Mouse (Mus musculus): ENCODE measurements around the gene Tnfrsf17.
"Not testable (repeated sequence)": the region's sequence is repeated elsewhere in the genome, so short reads cannot be mapped to it uniquely, and the experiment has no call there.

Tnfrsf17 gene

DNA sequence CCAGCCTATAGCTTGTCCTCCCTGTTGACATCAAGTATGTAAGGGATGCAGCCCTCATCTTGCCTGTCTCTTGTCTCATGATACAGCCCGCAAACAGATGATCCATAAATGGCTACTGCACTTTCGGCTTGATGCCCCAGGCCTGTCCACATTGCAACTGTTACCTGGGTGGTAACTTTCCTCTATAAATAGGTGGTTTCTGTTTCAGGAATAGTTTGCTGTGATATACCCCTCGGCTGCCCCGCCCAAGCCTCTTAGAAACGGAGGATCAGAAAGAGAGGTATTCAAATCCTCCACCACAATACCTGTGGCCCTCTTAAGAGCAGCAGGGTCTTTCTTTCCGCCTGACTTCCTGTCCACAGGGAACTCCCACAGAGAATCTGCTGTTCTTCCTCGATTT, at the start of gene Tnfrsf17:
TSS of gene Tnfrsf17 (plus strand) at position 301 of the 400 bp plus-strand sequence.
- DNase-seq (ENCODE audit: low spot score), result no peak

DNA sequence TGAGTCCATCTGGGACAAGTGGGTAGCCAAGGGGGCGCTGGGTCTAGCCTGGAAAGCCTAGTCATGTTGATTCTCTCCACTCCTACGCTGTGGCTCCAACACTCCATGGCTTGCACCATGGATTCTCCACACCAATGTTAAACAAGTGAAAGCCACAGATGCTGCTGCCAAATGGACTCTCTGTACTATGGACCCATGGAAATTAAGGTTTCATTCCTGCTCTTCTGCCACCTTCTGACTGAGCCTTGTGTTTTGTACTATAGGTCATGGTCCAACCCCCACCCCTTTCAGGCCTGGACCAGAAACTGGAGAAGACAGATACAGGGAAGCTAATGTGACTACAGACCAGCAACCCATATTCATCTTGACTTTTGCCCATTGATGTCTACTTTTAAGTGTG, 47.1 kb upstream of the Tnfrsf17 start:
- no peak for DNase-seq (ENCODE audit: low spot score)

DNA sequence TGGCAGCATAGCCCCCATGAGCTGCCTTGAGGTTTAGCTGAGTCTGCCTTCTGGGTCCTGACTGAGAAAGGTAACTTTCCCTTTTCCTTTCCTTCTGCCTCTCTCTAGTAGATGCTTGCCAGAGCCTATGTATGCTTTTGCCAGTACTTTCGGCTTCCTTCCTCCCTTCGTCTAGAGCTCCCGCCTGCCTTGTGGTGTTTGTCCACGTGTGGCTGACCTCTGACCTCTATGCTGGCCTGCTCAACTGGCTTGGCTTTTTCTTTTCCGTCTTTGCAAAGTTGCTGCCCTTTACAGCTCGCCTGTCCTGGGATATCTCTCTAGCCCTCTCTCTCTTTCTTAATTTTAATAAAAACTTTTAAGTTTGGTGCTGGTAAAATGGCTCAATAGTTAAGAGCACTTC, 43.8 kb upstream of the Tnfrsf17 start:
- DNase-seq (ENCODE audit: low spot score), result no peak

DNA sequence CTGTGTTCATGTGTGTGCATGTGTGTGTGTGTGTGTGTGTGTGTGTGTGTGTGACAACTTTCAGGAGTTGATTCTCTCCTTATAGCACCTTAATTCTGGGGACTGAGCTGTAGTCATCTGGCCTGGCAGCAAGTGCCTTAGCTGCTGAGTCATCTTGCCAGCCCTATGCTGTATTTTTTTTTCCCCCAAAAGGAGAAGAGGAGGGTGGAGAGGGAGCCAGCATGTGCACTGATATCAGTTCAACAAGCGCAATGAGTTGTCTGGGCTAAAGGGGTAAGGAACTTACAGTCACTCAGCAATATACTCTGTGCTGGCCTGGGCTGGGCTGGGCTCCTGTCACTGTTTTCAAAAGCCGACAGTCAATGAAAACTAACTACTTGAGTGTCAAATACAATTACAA, 43.0 kb upstream of the Tnfrsf17 start:
- no peak for DNase-seq (ENCODE audit: low spot score)

DNA sequence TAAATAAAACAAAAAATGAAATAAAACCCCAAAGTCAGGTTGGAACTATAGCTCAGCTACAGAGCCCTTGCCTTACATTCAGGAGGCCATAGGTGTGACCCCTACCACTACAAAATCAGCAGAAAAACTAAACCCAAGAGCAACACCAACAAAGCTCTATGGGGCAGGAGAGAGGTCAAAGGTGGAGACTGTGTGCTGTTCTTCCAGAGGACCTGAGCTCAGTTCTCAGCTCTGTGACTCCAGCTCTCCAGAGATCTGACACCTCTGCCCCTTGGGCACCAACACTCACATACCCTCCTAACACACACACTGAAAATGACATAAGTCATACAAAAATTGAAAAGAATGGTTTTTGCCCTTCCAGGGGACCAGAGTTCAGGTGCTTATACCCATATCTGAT, 42.5 kb upstream of the Tnfrsf17 start:
- no peak for DNase-seq (ENCODE audit: low spot score)

DNA sequence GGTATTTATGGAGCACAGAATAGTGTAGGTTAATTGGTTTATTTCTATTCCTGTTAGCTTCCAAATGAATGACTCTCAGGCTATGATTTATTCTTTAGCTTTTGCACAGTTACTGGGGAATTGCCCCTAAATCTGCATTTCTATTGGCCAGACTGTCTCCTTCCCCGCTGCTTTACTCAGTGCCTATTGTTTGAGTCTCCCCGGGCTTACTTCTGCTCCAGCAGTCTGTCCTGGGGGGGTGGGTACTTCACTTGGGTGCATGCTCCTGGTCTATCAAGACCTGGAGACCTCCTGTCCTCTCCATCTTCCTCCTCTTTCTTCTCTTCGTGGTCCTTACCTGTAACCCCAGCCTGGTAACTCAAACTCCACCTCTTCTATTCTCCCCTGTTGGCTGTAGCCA, 36.7 kb upstream of the Tnfrsf17 start:
- no peak for DNase-seq (ENCODE audit: low spot score)

DNA sequence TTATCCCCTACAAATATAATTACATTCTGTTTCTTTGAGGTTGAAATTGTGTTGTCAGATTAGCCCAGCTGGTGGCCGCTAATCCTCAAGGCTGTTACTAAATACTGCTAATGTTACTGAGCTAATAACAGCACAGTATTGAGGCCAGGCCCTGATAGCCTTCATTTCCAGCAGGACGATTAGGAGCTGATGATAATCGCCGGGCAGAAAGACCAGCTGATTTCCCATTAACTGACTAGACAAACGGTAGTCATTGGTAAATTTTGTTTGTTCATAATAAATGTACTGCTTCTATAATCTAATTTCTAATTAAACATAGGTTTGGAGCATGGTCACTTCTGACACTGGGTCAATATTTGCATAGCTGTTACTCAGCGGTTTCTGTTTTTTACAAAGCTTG, 34.8 kb upstream of the Tnfrsf17 start:
- no peak for DNase-seq (ENCODE audit: low spot score)

DNA sequence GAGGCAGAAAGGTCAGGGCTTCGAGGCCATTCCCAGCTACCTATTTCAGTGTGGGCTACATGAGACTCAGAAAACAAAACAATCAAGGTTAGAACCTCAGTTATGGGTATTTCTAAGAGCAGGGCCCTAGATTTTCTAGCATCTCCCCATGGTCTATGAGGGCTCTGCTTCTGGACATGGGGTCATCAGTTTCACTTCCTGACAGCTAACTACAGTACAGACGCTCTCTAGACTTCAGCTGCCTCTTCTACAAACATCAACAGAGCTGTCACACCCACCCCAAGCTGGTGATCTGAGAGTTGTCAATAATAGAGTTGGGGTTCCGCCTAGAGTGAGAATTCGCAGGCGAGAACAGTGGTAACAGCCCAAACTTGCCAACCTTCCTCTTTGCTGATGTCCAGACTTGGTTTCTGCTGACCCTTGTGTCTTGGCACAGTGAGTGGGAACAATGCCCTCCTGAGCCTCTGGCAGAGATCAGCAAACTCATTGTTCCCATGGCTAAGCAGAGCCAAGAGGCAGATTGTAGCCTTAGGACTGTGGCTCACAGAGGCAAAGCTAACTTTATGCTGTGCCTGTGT, 30.9 kb upstream of the Tnfrsf17 start:
- DNase-seq (ENCODE audit: low spot score), result no peak

DNA sequence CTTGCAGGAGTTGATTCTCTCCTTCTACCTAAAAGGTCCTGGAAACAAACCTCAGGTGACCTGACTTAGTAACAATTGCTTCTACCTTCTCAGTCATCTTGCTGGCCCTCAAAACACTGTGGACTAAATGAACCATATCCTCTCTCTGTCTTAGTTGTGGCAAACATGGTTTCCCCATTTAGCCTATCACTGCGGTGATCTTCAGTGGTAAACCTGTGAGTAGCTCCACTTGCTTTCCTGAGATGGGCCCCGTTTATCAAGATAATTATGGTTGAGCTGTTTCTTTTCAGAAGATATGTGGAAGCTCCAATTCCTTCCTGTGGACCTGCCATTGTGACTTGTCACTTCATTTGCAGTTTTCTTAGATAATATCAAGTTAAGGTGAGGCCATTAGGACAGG, 28.7 kb upstream of the Tnfrsf17 start:
- no peak for DNase-seq (ENCODE audit: low spot score)

DNA sequence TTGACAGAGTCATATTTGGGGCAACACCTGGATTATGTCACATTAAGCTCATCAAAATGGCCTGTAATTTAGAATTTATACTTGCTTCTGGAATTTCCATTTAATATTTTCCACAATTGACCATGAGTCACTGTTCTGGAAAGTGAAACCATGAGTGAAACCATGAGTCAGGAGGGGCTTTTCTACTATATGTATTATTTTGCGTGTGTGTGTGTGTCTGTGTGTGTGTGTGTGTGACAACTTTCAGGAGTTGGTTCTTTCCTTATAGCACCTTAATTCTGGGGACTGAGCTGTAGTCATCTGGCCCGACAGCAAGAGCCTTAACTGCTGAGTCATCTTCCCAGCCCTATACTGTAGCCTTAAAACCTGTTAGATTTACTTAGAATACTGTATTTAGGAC, 27.7 kb upstream of the Tnfrsf17 start:
- DNase-seq (ENCODE audit: low spot score), result no peak

DNA sequence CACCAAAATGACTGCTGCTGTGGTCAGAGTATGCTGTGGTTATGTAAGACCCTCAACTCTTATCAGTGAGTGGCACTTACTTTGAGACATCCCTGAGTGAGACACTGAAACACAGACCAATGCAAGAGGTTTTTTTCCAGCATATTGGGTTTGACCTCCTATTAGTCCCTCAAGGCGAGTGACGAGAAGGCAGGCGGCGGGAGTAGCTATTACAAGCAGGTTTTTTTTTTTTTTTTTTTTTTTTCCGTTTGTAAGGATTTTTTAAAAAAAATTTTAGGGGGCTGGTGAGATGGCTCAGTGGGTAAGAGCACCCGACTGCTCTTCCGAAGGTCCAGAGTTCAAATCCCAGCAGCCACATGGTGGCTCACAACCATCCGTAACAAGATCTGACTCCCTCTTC, 24.7 kb upstream of the Tnfrsf17 start:
- not testable (repeated sequence) for DNase-seq (ENCODE audit: low spot score)

DNA sequence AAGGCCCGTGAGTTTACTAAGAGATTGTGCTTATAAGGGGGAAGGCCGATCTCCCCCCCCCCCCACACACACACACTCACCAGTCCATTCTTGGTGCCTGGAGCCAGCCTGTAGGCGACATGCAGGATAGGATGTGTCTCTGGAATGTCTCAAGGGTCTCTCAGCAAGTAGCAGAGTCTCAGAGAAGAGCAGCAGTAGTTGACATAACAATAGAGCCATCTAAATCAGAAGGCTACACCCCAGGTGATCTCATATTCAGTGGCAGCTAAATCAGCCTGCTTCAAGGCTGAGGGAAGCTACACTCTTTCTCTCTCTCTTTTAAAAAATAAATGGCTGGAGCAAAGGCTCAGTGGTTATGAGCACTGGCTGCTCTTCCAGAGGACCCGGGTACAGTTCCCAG, 18.0 kb upstream of the Tnfrsf17 start:
- not testable (repeated sequence) for DNase-seq (ENCODE audit: low spot score)

DNA sequence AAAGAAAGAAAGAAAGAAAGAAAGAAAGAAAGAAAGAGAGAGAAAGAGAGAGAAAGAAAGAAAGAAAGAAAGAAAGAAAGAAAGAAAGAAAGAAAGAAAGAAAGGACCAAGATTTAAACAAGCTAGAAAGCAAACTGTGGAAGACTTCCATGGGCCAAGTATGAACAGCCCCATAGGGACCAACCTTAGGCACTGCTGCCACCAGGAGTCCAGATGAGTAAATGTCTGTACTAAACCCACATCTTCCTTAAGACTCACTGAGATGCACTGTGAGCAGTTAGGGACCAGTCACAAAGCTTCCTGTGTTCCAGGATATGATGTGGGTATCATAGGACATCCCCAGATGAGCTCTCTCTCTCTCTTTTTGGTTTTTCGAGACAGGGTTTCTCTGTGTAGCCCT, 15.9 kb upstream of the Tnfrsf17 start:
- peak; percentile 2 for DNase-seq (ENCODE audit: low spot score)

DNA sequence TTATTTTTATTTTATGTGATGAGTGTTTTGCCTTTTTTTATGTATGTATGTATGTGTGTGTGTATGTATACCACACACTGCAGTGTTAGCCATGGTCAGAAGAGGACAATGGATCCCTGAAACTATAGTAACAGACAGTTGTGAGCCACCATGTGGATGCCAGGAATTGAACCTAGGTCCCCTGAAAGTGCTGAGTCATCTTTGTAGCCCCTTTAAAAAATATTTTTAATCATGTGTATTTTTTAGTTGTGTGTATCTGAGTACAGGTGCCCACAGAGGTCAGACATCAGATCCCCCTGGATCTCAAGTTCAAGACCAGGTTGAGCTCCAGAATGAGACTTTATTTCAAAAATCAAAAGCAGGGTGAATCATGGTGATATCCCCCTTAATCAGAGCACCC, 9.9 kb upstream of the Tnfrsf17 start:
- no peak for DNase-seq (ENCODE audit: low spot score)

DNA sequence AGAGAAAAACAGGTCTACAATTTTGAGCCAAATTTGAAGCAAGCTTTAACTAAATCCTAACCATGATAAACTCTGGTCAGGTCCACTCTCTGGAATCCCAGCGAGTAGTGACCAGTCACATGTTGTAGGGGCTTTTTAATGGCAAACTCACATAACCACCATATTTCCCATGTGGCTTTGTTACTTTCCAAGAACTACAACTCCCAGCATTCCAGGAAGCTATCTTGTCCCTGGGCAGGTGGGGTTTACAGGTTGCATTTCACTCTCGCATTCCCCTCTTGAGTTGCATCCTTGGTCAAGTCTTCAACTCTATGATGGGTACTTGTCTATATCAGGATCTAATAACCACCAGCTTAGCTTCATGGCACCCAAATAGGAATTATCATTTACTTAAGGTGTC, 8.1 kb upstream of the Tnfrsf17 start:
- no peak for DNase-seq (ENCODE audit: low spot score)

DNA sequence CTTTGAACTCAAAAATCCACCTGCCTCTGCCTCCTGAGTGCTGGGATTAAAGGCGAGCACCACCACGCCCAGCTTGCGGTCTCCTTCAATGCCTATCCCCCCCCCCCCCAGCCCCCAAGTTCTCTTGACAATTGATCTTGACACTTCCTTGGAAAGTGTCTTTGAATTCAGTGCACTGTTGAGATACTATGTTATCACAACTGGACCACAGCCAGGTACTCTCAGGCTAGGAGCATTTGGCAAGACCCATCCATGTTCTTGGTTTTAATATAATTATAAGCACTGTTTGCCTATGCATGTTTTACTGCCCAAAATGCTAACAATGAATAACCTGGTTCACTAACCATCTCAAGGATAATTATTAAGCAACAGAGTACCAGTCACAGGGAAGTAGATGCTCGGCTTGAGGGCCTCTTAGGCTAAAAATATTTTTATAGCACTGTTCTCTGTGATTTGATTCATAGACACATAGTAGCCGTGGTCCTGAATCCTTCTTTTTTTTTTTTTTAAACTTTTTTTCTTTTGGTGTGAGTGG, 2.2 kb downstream of the Tnfrsf17 start:
- no peak for DNase-seq (ENCODE audit: low spot score)

DNA sequence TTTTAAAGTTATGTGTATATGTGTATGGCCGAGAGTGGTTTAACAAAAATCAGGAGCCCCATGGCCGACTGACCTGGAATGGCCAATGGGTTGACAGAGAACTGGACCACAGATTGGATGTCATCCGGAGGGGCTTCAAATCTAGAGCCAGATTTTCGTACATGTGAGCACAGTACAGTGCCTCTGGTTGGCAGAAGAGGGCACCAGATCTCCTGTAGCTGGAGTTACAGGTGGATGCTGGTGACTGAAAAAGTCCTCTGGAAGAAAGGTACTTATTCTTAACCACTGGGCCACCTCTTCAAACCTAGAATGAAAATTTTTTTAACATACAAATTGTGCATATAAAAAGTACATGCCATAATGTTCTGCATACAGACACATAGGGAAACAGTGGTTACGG, 3.1 kb downstream of the Tnfrsf17 start:
- no peak for DNase-seq (ENCODE audit: low spot score)

DNA sequence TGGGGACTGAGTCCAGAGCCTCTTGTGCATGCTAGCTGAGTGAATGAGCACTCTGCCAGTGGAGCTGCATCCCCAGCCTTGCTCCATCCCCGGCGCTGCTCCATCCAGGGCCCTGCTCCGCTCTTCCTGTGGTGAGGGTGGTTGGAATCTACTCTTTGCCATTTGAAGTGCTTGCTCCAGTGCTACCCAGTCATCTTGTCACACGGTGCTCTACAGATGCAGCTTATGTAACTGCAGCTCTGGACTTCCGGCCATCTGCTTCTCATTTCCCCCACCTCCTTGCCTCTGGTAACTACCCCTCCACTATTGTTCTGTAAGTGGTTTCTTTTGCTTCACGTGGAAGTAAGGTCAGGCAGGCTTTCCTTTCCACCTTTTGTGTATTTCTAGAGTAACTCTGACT, 3.7 kb downstream of the Tnfrsf17 start:
- no peak for DNase-seq (ENCODE audit: low spot score)

DNA sequence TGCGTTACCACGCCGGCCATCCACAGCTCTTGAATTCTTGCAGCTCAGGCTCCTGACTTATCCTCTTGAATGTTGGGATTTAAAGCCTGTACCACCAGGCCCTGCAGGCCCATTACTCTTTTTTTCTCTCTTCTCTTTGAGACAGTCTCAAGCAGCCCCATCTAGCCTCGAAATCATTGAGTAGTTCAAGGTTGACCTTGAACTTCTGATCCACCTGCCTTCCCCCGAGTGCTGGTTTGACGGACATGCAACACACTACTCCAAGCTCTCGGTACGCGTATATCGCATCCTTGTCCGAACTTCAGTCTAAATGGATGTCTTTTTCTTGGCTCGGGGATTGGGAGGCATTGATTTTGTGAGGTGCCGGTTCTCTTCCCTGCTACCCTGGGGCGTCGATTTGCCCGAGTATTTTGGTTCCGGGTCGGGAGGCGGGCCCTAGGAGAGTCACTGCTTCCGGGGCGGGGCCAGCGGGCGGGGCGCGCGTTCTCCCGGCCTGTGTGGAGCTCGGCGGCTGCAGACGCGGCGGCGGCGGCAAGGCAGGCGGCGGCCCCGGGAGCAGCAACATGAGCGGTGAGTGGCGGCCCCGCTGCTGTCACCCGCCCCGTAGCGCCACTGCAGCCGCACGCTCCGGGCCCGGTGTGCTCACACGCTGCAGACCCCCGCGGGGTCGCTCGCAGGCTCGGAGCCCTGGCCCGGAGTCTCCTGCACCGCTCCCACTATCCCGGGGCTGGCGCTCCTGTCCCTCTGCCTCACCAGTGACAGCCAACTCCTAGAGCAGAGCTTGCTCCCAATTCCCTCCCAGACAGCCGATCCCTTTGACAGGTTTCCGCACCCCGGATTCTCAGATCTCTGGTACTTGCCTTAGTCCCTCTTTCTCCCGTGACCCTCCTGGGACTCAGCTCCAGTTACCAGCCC, 9.1 kb downstream of the Tnfrsf17 start, which contains the start of gene Snx29:
TSS of gene Snx29 (plus strand) at position 500 of the 915 bp plus-strand sequence.
- peak; percentile 95 for DNase-seq (ENCODE audit: low spot score)

DNA sequence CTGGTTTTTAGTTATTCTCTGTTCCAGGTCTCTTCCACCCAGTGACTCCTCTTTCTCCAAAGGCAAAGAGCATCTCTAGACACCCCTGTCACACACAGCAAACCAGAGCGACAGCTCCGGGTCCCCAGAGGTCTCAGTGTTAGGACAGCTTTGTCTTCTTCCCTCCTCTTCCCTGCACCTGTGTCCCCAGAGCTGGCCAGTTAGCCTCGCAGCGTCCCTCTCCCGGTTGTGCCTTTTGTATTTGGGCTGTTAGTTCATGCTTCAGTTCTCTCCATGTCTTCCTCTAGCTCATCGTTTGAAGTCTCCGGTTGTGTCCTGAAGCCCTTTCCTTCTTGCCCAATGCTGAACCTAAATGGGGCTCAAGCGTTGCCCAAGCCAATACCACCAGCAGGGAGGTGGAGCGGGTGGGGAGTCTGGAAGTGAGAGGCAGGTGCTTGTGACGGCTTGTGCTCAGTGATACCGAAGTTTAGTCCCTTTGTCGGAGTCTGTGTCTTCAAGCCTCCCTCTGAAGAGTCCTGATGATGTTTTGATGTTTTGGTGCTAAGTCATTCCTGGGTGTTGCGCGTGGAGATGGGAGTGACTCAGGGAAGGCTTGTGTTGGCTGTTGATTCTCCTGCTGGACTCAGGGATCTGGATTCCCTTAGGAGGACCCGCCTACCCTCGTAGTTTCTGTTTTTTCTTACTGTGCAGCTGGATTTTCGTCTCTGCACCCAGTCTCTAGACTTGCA, 9.9 kb downstream of the Tnfrsf17 start:
- DNase-seq (ENCODE audit: low spot score), result peak; percentile 9

DNA sequence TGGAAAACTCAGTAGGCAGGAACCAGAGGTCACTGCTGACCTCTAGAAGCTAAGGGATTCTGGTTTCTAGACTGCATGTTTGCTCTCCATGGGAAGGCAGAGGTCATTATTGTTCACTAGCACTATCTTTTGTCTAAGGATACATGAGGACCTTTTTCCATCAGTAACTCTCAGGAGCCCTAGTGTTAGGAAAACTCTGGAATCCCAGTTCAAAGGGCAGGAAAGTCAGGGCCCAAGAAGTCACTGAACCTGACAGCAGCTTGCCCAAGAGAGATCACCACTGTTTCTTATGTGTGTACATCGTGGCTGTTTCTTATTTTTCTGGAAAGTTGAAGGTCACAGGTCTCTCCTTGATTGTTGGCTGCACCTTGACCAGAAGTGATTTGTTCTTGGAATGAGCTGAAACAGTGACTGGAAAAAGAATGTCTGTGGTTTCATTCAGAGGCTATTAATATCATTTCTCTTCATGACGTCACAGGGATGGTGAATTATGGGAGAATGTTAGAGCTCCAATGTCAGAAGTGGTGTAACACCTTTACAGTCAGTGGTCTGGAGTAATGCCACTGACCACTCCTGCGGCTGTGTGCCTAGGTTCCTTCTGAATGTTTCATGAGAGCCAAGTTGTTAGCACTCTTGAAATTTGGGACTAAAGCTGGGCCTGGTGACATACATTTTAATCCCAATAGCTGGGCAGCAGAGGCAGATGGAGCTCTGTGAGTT, 16.6 kb downstream of the Tnfrsf17 start:
- no peak for DNase-seq (ENCODE audit: low spot score)

DNA sequence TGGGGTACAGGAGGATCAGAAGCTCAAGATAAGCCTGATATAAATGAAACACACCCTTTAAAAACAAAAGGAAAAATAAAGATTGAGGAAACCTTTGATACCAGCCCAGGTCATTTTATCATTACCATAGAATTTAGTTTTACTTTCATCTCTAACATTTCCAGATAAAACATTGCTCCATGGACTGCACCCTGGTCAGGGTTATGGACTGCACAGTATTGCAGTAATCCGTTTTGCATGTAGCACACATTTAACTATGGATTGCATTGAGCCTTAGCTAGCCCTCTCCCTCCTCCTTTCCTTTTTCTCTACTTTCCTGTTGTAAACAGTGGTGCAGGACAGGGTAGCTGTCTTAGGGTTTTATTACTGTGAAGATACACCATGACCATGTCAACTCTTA, 17.4 kb downstream of the Tnfrsf17 start:
- no peak for DNase-seq (ENCODE audit: low spot score)
